Mouse (Mus musculus) C2C12 (cell line): ENCODE data around the gene Smco2. TPM values are rescaled to one million over a fixed set of nuclear protein-coding genes. Genes with fewer than 3 reads are reported as not detected.

Experiments
- H3K27me3 ChIP-seq: one replicate; pipeline ENCODE4 v1.6.1; 2011; ENCODE audit not compliant: control insufficient read depth, insufficient read depth, insufficient read length
- H3K36me3 ChIP-seq: one replicate; pipeline ENCODE4 v1.6.1; 2011; ENCODE audit not compliant: control insufficient read depth, insufficient read depth
- H3K4me3 ChIP-seq: one replicate; pipeline ENCODE4 v1.5.1; 2011; ENCODE audit warnings: mild to moderate bottlenecking, control low read depth; ENCODE audit not compliant: poor library complexity, insufficient read depth, severe bottlenecking
- H3K79me2 ChIP-seq: one replicate; pipeline ENCODE4 v1.6.1; 2011; ENCODE audit not compliant: control insufficient read depth, insufficient read depth
- H3K79me3 ChIP-seq: one replicate; pipeline ENCODE4 v1.6.1; 2011; ENCODE audit warnings: low read depth, control low read depth
- H3ac ChIP-seq: one replicate; pipeline ENCODE3; 2011; ENCODE audit warnings: low read depth; ENCODE audit not compliant: control insufficient read depth, insufficient read length
- CEBPB ChIP-seq: IDR thresholded peaks from one replicate; pipeline ENCODE4 v1.6.1; 2011; ENCODE audit warnings: low read depth, mild to moderate bottlenecking, control low read depth, moderate library complexity
- CTCF ChIP-seq: IDR thresholded peaks from one replicate; pipeline ENCODE4 v1.5.1; 2011; ENCODE audit not compliant: control insufficient read depth, insufficient read depth, insufficient read length
- FOSL1 ChIP-seq: IDR thresholded peaks from one replicate; pipeline ENCODE4 v1.8.0; 2011; ENCODE audit warnings: mild to moderate bottlenecking, low read length; ENCODE audit not compliant: poor library complexity, insufficient read depth, severe bottlenecking
- MAX ChIP-seq: IDR thresholded peaks from one replicate; pipeline ENCODE4 v1.6.1; 2011; ENCODE audit warnings: mild to moderate bottlenecking, control low read depth
- MYOD1 ChIP-seq: IDR thresholded peaks from one replicate; pipeline ENCODE4 v1.6.1; 2011; ENCODE audit warnings: low read depth; ENCODE audit not compliant: control insufficient read depth, insufficient read length
- MYOG ChIP-seq: IDR thresholded peaks from one replicate; pipeline ENCODE4 v1.6.1; 2011; ENCODE audit not compliant: control insufficient read depth, insufficient read length; ENCODE audit errors: extremely low read depth
- USF1 ChIP-seq: IDR thresholded peaks from one replicate; pipeline ENCODE4 v1.6.1; 2011; ENCODE audit warnings: low read depth, mild to moderate bottlenecking, control low read depth, moderate library complexity
- polyA plus RNA-seq: library from polyadenylated mRNA; unstranded; fragments of >200 nt; fragmentation: generic; extraction: Trizol; gene quantifications from one replicate; pipeline ENCODE4 v1.2.1, GENCODE M21; 2012; ENCODE audit warnings: missing spikeins

The Smco2 gene
- polyA plus RNA-seq, 1 experiment, result not detected

GRCm38 (mm10) chr6:146913489-146914198 lies 63.7 kb downstream of the Smco2 start:
- Histone ChIP-seq H3K4me3 (no peak overlapping the region), H3K79me3 (peaks cover 80% of the 10 kb centered on the region), H3ac (no peak overlapping the region), H3K36me3 (peaks cover 10% of the 10 kb centered on the region), H3K79me2 (peaks cover 91% of the 10 kb centered on the region), H3K27me3 (no peaks in the 10 kb centered on the region)
- TF ChIP-seq CTCF, result no peak

GRCm38 (mm10) chr6:146915808-146916207 lies 65.9 kb downstream of the Smco2 start:
- H3K36me3 ChIP-seq, result peaks cover 10% of the 10 kb centered on the region

GRCm38 (mm10) chr6:146917396-146917795 lies 67.5 kb downstream of the Smco2 start:
- Histone ChIP-seq H3K4me3 (no peak overlapping the region), H3ac (no peak overlapping the region), H3K36me3 (peaks cover 10% of the 10 kb centered on the region), H3K27me3 (no peaks in the 10 kb centered on the region), H3K79me2 (peaks cover 62% of the 10 kb centered on the region), H3K79me3 (peaks cover 57% of the 10 kb centered on the region)
- TF ChIP-seq CTCF, result no peak
- TF ChIP-seq USF1, result no peak
- TF ChIP-seq FOSL1, result no peak
- no peak for TF ChIP-seq MYOG
- TF ChIP-seq CEBPB, result no peak
- TF ChIP-seq MAX, result no peak
- TF ChIP-seq MYOD1, result no peak

More at GRCm38 (mm10) chr6:146915808-146916207, 65.9 kb downstream of the Smco2 start:
- Histone ChIP-seq H3K79me2 (peaks cover 78% of the 10 kb centered on the region), H3K79me3 (peaks cover 72% of the 10 kb centered on the region), H3K4me3 (no peak overlapping the region), H3K27me3 (no peaks in the 10 kb centered on the region), H3ac (no peak overlapping the region)
- TF ChIP-seq CEBPB, result peak; percentile 59
- TF ChIP-seq FOSL1, result no peak
- TF ChIP-seq USF1, result no peak

GRCm38 (mm10) chr6:146918341-146918740 lies 68.4 kb downstream of the Smco2 start:
- no peak for TF ChIP-seq FOSL1
- TF ChIP-seq USF1, result no peak
- no peak for TF ChIP-seq MYOD1
- TF ChIP-seq MAX, result no peak
- TF ChIP-seq CEBPB, result no peak
- no peak for TF ChIP-seq CTCF
- no peak for TF ChIP-seq MYOG
- Histone ChIP-seq H3K79me3 (peaks cover 48% of the 10 kb centered on the region), H3K27me3 (no peaks in the 10 kb centered on the region), H3K79me2 (peaks cover 53% of the 10 kb centered on the region), H3K36me3 (peaks cover 10% of the 10 kb centered on the region), H3ac (no peak overlapping the region), H3K4me3 (no peak overlapping the region)

Other genes with a start within 250 kb of the Smco2 start
- gene Med21, start 207.6 kb upstream of the Smco2 start, polyA plus RNA-seq, result 49.0 TPM
- 5.8 TPM for gene Tm7sf3, start 207.3 kb upstream of the Smco2 start, polyA plus RNA-seq
- 3.0 TPM for gene Stk38l, start 125.1 kb upstream of the Smco2 start, polyA plus RNA-seq
- gene Arntl2, start 54.0 kb upstream of the Smco2 start, polyA plus RNA-seq, result 0.49 TPM
- 61.1 TPM for gene Ppfibp1, start 38.4 kb downstream of the Smco2 start, polyA plus RNA-seq
- 0.07 TPM for gene 1700034J05Rik, start 104.3 kb downstream of the Smco2 start, polyA plus RNA-seq
- gene Rep15, start 182.5 kb downstream of the Smco2 start, polyA plus RNA-seq, result 0.68 TPM
- gene Mrps35, start 192.7 kb downstream of the Smco2 start, polyA plus RNA-seq, result 46.4 TPM
- 0.13 TPM for gene Mansc4, start 236.9 kb downstream of the Smco2 start, polyA plus RNA-seq
- 4.6 TPM for gene Klhl42, start 241.3 kb downstream of the Smco2 start, polyA plus RNA-seq